Mouse (Mus musculus): ENCODE measurements around the gene Setd2.

- TF ChIP-seq CTCF (IDR thresholded peaks at IDR 0.05; ENCODE audit: borderline replicate concordance, extremely low read depth, insufficient read depth, insufficient read length), result no peak
- TF ChIP-seq POLR2A (IDR thresholded peaks at IDR 0.05; ENCODE audit: borderline replicate concordance, extremely low read depth, insufficient read depth, insufficient read length, poor library complexity, severe bottlenecking), result no peak
Measured at GRCm38 (mm10) chr9:110533645-110534044, 1.2 kb downstream of the Setd2 start.

Data from brain, embryonic 14.5 days (tissue).